Mouse (Mus musculus): Measurements from ENCODE around the gene Sptlc2.
"Not testable (repeated sequence)": the region's sequence is repeated elsewhere in the genome, so short reads cannot be mapped to it uniquely, and the experiment has no call there.

Gene Sptlc2

GRCm38 (mm10) chr12:87332511-87332910 is 55.6 kb downstream of the Sptlc2 start:
- no peak for DNase-seq (ENCODE audit: extremely low spot score, low read depth, low spot score)

- DNase-seq (ENCODE audit: extremely low spot score, low read depth, low spot score), result no peak
These were observed 56.2 kb downstream of the Sptlc2 start for GRCm38 (mm10) chr12:87331908-87332307.

GRCm38 (mm10) chr12:87331053-87331456 is 57.1 kb downstream of the Sptlc2 start:
- no peak for DNase-seq (ENCODE audit: extremely low spot score, low read depth, low spot score)

DNA sequence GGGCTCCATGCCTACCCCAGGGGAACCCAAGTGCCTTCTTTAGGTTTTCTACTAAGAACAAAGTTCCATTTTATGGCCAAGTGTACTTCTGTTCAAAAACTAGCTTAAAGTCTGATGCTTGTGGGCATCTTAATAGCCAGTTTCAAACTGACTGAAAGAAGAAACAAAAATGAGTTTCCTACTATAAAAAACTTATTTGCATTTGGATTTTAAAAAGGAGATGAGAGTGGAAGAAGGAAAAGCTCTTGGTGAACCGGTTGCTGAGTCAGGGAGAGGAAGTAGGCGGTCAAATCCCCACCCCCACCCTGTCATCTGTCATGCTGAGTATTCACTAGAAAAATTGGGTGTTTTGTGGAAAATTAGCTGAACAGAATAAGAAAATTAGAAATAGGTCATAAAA is 57.9 kb downstream of the Sptlc2 start:
- no peak for DNase-seq (ENCODE audit: extremely low spot score, low read depth, low spot score)

DNA sequence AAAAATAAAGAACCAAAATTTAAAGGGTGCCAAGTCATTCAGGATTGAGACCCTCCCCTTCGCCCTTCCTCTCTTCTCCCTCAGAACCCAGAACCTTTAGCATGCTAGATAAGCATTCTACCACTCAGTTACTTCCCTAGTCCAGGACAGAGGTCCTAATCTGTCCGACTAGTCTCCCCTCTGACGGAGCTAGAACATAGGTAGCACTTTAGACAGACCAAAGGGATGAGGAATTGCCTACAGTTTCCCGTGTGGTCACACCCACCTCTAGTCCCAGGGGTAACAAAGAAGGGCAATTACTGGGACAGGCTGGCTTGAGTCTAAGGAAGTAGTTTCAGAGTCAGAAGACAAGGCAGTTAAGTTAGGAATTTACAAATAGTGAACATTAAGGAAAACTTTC is 60.1 kb downstream of the Sptlc2 start:
- DNase-seq (ENCODE audit: extremely low spot score, low read depth, low spot score), result no peak

GRCm38 (mm10) chr12:87327610-87328009 is 60.5 kb downstream of the Sptlc2 start:
- no peak for DNase-seq (ENCODE audit: extremely low spot score, low read depth, low spot score)

DNA sequence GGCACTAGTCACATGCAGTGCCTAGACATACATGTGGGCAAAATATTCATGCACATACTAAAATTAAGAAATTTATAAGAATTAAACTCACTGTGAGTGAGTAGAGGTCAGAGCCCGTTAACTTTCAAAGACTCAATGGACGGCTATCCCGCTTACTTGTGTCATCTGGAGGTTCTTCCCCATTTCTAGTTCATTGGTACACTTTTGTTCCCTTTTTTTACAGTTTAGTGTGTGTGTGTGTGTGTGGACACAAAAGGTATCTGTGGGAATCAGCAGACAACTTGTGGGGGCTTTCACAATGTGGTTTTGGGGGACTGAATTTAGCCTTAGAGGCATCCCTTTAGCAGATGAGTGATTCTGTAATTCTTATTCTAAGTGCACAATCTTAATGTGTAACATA is 62.7 kb downstream of the Sptlc2 start:
- DNase-seq (ENCODE audit: extremely low spot score, low read depth, low spot score), result no peak

- DNase-seq (ENCODE audit: extremely low spot score, low read depth, low spot score), result no peak
These were observed 68.9 kb downstream of the Sptlc2 start for GRCm38 (mm10) chr12:87319229-87319628.

- DNase-seq (ENCODE audit: extremely low spot score, low read depth, low spot score), result no peak
These were observed 70.2 kb downstream of the Sptlc2 start for GRCm38 (mm10) chr12:87317951-87318350.

DNA sequence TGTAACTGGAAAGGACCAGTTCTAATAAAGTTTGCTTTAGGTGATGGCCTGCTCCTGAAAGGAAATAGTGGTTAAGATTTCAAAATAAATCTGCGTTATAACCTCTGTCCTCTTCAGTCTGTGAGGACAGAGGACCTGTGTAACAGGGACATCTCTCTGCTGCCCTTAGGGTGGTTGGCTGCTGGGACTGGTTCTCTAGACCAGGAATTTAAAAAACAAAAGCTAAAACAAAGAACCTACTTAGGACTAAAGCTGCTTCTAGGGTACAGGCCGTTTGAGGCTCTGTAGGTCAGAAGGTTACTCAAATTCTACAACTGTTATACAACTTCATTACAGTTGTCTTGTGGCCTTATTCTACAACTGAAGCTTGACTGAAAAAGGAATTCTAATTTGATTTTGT is 75.1 kb downstream of the Sptlc2 start:
- DNase-seq (ENCODE audit: extremely low spot score, low read depth, low spot score), result no peak

DNA sequence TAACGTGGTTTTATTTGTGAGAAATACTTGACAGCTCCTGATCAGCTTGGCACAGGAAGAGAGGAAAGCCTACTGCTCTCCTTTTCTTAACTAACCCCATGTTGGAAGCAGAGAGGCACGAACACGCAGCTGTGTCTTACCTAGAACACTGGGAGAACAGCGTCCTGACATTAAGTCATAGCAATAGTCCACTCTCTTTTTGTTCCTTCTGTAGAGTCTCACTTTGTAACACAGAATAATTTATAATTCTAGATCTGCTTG is 81.6 kb downstream of the Sptlc2 start:
- DNase-seq (ENCODE audit: extremely low spot score, low read depth, low spot score), result not testable (repeated sequence)

GRCm38 (mm10) chr12:87305767-87306583 is 82.2 kb downstream of the Sptlc2 start:
- DNase-seq (ENCODE audit: extremely low spot score, low read depth, low spot score), result no peak

- DNase-seq (ENCODE audit: extremely low spot score, low read depth, low spot score), result no peak
These were observed 87.0 kb downstream of the Sptlc2 start for GRCm38 (mm10) chr12:87301189-87301588.

GRCm38 (mm10) chr12:87300441-87300690 is 87.8 kb downstream of the Sptlc2 start:
- DNase-seq (ENCODE audit: extremely low spot score, low read depth, low spot score), result no peak

DNA sequence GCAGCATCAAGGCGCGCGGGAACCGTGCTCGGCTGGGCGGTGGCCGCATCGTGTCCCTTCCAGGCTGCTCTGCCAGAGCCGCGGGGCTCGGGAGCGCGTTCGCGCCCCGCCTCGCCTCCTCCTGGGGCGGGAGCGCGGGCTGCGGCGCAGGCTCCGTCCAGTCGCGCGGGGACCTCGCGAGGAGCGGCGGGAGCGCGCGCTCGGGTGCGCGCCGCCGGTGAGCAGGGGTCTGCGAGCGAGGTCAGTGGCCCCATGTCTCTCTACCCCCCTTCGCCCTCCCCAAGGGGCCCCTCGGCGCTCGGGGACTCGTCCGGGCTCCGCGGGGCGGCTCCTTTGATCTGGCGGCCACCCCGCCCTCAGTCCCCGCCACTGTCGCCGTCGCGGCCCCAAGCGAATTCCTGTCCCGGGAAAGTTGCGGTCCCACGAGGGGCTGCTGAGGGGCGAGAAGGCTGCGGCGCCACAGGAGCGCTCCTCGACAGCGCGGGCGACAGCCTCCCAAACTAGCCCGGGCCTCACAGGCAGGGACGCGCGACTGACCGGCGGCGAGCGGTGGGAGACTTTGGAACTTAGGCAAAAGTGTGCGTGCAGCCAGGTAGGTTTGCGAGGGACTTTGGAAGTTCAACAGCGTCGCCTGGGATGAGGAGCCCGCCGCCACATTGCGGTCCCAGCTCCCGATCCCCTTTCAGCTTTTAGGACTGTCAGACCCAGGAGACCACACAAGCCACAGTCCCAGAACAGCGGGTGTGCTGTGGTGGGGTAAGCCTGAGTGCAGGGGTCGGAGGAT is 88.3 kb downstream of the Sptlc2 start, which contains the start of gene Ism2:
Gene Ism2 (minus strand): TSS at position 49 of the 784 bp plus-strand sequence.
- no peak for DNase-seq (ENCODE audit: extremely low spot score, low read depth, low spot score)

GRCm38 (mm10) chr12:87299037-87299656 is 89.0 kb downstream of the Sptlc2 start:
- DNase-seq (ENCODE audit: extremely low spot score, low read depth, low spot score), result no peak

DNA sequence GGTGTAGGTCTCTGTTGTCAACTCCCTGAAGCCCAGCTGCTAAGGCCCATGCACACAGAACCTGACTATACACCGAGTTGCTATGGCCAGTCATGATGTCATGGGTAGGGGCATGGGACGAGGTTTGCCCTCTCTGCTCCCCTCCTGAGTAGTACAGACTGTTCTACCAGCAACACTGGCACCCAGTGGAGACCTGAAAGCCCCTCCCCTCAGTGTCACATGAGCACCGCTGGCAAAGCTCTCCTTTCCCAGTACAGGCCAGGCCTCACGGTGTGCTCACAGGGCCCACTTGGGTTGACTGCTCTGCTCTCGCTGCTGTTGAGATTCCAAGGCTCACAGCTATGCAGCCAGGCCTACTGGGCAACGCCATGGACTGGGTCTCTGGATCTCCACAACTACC is 94.2 kb downstream of the Sptlc2 start:
- no peak for DNase-seq (ENCODE audit: extremely low spot score, low read depth, low spot score)

DNA sequence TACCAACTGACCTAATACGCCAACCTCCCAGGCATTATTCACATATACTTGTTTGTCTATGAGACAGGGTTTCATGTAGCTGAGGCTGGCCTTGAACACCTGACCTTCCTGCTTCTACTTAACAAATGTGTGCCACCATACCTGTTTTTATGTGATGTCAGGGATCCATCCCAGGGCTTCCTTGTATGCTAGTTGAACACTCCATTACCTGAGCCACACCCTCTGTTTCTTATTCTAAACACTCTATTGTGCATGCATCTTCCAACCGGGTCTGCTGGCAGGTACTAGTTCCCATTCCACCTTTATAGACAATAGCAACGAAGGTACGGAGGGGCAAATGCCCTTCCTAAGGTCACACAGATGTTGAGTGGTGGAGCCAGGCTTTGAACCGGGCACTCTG is 99.1 kb downstream of the Sptlc2 start:
- DNase-seq (ENCODE audit: extremely low spot score, low read depth, low spot score), result no peak

DNA sequence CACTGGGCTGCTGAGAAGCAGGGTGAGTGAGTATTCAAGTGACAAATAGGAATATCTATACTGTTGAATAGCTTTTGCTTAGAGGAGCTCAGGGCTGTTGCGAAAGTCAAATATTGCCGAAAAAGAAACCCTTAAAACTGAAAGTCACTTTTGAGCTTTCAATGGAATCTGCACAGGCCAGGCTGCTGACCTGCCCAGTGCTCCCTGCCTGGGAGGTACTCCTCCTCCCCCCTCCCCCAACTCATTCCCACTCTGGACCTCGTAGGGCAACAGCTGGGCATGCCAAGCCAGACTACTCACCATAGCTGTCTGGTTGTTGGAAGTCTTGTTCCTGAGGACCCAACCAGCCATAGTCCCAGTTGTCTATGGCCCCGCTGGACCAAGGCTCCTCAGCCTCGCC is 103.4 kb downstream of the Sptlc2 start:
- no peak for DNase-seq (ENCODE audit: extremely low spot score, low read depth, low spot score)

- DNase-seq (ENCODE audit: extremely low spot score, low read depth, low spot score), result no peak
These were observed 103.9 kb downstream of the Sptlc2 start for GRCm38 (mm10) chr12:87284268-87284667.

- no peak for DNase-seq (ENCODE audit: extremely low spot score, low read depth, low spot score)
These were observed 104.4 kb downstream of the Sptlc2 start for GRCm38 (mm10) chr12:87283706-87284105.

DNA sequence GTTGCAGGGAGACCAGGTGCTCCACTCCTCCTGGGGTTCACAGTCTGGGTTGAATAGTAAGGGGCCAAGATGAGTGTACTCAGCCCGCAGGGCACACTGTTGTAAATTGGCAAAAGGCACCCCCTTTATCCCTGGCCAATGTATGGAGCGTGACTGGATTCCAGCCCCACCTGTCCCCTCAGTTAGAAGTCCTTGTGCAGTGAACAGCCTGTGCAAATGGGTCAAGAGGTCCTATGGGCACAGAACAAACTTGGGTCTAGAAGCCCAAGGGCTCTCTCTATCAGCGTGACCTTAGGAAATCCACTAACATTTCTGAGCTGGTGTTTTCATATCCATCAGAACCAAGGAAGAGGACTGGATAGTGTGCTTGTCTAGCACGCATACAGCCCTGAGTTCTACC is 105.4 kb downstream of the Sptlc2 start:
- no peak for DNase-seq (ENCODE audit: extremely low spot score, low read depth, low spot score)

Measured in hindlimb bud, embryonic 11.5 days (tissue).